Mouse (Mus musculus) G1E (cell line): ENCODE measurements around the gene Eya4. TPM values are rescaled to one million over a fixed set of nuclear protein-coding genes. Genes with fewer than 3 reads are reported as not detected.

Experiments
- ATAC-seq: 2 replicates; pipeline ENCODE4 v1.8.0; 2016; ENCODE audit warnings: mild to moderate bottlenecking; ENCODE audit not compliant: insufficient number of reproducible peaks, poor library complexity, low FRiP score, severe bottlenecking; ENCODE audit errors: extremely low read depth
- DNase-seq: peaks from one replicate; pipeline ENCODE4 v3.0.0; 2012; ENCODE audit warnings: low spot score
- H3K27me3 ChIP-seq: 2 replicates; pipeline ENCODE4 v1.6.1; 2012; ENCODE audit warnings: mild to moderate bottlenecking, low read length, inconsistent platforms; ENCODE audit not compliant: insufficient read depth
- H3K36me3 ChIP-seq: replicated peaks from 2 replicates; pipeline ENCODE3; 2012; ENCODE audit warnings: mild to moderate bottlenecking, inconsistent platforms
- H3K4me1 ChIP-seq: 2 replicates; pipeline ENCODE4 v1.6.1; 2012; ENCODE audit warnings: low read depth, low read length, inconsistent platforms, mixed read lengths; ENCODE audit not compliant: insufficient read depth
- H3K4me3 ChIP-seq: 2 replicates; pipeline ENCODE4 v1.5.1; 2012; ENCODE audit warnings: low read depth, mild to moderate bottlenecking, inconsistent platforms, low read length, moderate library complexity, mixed read lengths
- H3K9me3 ChIP-seq: replicated peaks from 2 replicates; pipeline ENCODE4 v1.6.1; 2012; ENCODE audit warnings: inconsistent platforms
- TAL1 ChIP-seq: conservative IDR thresholded peaks from 2 replicates; pipeline ENCODE4 v1.6.1; 2012; ENCODE audit warnings: low read depth, low read length, inconsistent platforms, mixed read lengths
- polyA plus RNA-seq: library from polyadenylated mRNA; stranded (reverse); fragments of >175 nt; gene quantifications from 2 replicates; pipeline ENCODE4 v1.2.3, GENCODE M21; 2012
- total RNA-seq, 2 experiments: library from RNA; stranded (forward) in 1 of 2; stranded (reverse) in 1 of 2; fragments of 200-1000 nt in 1 of 2; fragments of >200 nt in 1 of 2; fragmentation: Nextera tagmentation in 1 of 2; gene quantifications; 2 replicates each; pipeline ENCODE4 v1.2.3; 2014 to 2017

The Eya4 gene
- total and polyA plus RNA-seq, 3 experiments = 0.27 TPM; not detected in 2

DNA sequence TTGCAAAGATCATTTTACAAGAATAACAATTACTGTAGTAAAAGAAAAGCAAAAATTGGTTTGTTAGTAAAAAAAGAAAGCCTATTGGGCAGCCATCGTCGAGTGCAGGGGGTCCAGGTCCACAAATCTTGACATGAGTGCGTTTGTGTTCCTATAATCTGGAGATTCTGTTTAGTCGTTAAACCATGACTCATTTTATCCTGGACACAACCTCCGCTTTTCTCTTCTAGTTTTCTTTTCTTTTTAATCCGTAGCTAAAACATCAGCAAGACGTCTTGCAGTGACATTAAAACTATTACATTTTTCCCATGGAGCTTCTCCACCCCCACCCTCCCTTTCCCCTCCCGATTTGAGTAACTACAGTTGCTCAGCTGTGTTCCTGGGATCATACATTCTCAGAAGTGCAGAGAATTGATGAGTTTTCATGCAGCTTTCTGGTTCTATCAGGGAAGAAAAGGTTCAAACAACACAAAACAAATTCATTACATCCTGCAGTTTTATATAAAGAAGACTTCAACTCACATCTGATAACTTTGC is 297.1 kb downstream of the Eya4 start:
- H3K27me3 ChIP-seq = no peaks in the 10 kb centered on the region; the same call in 1 of the 2 replicates
- no peaks in the 10 kb centered on the region for H3K4me1 ChIP-seq
- DNase-seq (no peak), ATAC-seq (no peak)
- no peaks in the 10 kb centered on the region for H3K36me3 ChIP-seq
- TF ChIP-seq TAL1 = no peak
- no peak overlapping the region for H3K4me3 ChIP-seq
- H3K9me3 ChIP-seq = no peaks in the 10 kb centered on the region
